In genomic region chr8:104234573-104234972, GRCm38 (mm10) we compare ENCODE assay signal across 11 mouse cellular contexts. TPM values are rescaled to one million over a fixed set of nuclear protein-coding genes. Genes with fewer than 3 reads are reported as not detected.
DNase-seq lines count a peak whose midpoint lies in the region; ATAC-seq and TF ChIP-seq lines count a peak whose summit lies in the region.
"Had no signal": no experiment of that assay in that cellular context is flagged by ENCODE, and none has a peak within 500 bp of the region (broad histone marks: within the 10 kb centered on the region; RNA-seq: fewer than 3 reads in every experiment).

No protein-coding gene starts in this region.

- no peaks in the 10 kb centered on the region for H3K4me1 ChIP-seq in heart, postnatal 0 days (ENCODE audit: control insufficient read depth, insufficient read depth)
- no peaks in the 10 kb centered on the region for H3K4me1 ChIP-seq in hindbrain, embryonic 14.5 days (replicated peaks; ENCODE audit: control insufficient read depth, insufficient read depth, low read length)

- no peak overlapping the region for H3K4me2 ChIP-seq in heart, postnatal 0 days (ENCODE audit: low read depth, low read length)
- H3K4me2 ChIP-seq in hindbrain, embryonic 14.5 days (replicated peaks), result no peak overlapping the region

- no peak overlapping the region for H3K27ac ChIP-seq in heart, postnatal 0 days (ENCODE audit: low read depth)
- no peak overlapping the region for H3K27ac ChIP-seq in hindbrain, embryonic 14.5 days

- peak; percentile 54 for TF ChIP-seq CTCF in heart, postnatal 0 days (IDR thresholded peaks at IDR 0.05; ENCODE audit: low read depth)

- no peak overlapping the region for H3K9ac ChIP-seq in heart, postnatal 0 days (replicated peaks; ENCODE audit: low read depth, low read length)
- no peak overlapping the region for H3K9ac ChIP-seq in hindbrain, embryonic 14.5 days

- H3K36me3 ChIP-seq in heart, postnatal 0 days (replicated peaks; ENCODE audit: control insufficient read depth, insufficient read depth, low read length), result peaks cover 66% of the 10 kb centered on the region
- H3K36me3 ChIP-seq in hindbrain, embryonic 14.5 days (replicated peaks; ENCODE audit: control insufficient read depth, insufficient read depth), result peaks cover 100% of the 10 kb centered on the region

- WGBS in heart, postnatal 0 days, result 48% methylated on average over 6 of the region's 6 CpGs
- WGBS in hindbrain, embryonic 14.5 days, result 44% methylated on average over 6 of the region's 6 CpGs

- TF ChIP-seq EP300 in heart, postnatal 0 days (IDR thresholded peaks at IDR 0.05; ENCODE audit: low read depth), result no peak

- no peak overlapping the region for H3K4me3 ChIP-seq in heart, postnatal 0 days (ENCODE audit: low read depth, low read length)
- H3K4me3 ChIP-seq in hindbrain, embryonic 14.5 days (replicated peaks; ENCODE audit: low read length), result no peak overlapping the region

- DNase-seq in heart, postnatal 0 days (ENCODE audit: low spot score), result no peak
- no peak for DNase-seq in heart, adult 18-20 months
- peak; percentile 21 for DNase-seq in ovary, postnatal 36 days (ENCODE audit: low spot score)
- DNase-seq in ovary, postnatal 10 days (ENCODE audit: low spot score), result no peak
- peak; percentile 40 for DNase-seq in hindbrain, embryonic 14.5 days (ENCODE audit: low spot score)
- DNase-seq in retina, postnatal 1 day, result peak; percentile 35
- DNase-seq in urinary bladder, postnatal 4 days (ENCODE audit: low spot score in 2 of 2), result no peak
- DNase-seq in lung, postnatal 10 days, result no peak

- no peaks in the 10 kb centered on the region for H3K27me3 ChIP-seq in heart, postnatal 0 days (ENCODE audit: control insufficient read depth, insufficient read depth, low read length)
- H3K27me3 ChIP-seq in hindbrain, embryonic 14.5 days (ENCODE audit: control insufficient read depth, insufficient read depth, low read length), result no peaks in the 10 kb centered on the region

- peak; percentile 36; the same call in 1 of the 2 replicates for ATAC-seq in heart, postnatal 0 days (ENCODE audit: insufficient read depth, low read depth)
- no peak for ATAC-seq in hindbrain, embryonic 14.5 days (ENCODE audit: low FRiP score)

- no peaks in the 10 kb centered on the region for H3K9me3 ChIP-seq in heart, postnatal 0 days (replicated peaks; ENCODE audit: control insufficient read depth, low read length)
- H3K9me3 ChIP-seq in hindbrain, embryonic 14.5 days (ENCODE audit: control insufficient read depth, low read length), result no peaks in the 10 kb centered on the region

RNA-seq across cellular contexts. Expression of gene Tk2, which starts 13.8 kb away (rescaled TPM):
- 6.3 and 10.7 TPM in 2 replicates for total RNA-seq in heart, postnatal 0 days (2014; rRNA removed; ENCODE audit: low replicate concordance)
- 7.7 and 9.9 TPM in 2 replicates for polyA plus RNA-seq in heart, postnatal 0 days (2015; fragmentation: Nextera tagmentation; extraction: Ambion mirVana)
- 1 to 10 TPM; 7.2 to 9.5 TPM for total RNA-seq in heart, adult 18-20 months (2021)
- polyA plus RNA-seq in hindbrain, embryonic 14.5 days (2014; fragmentation: Nextera tagmentation; extraction: Ambion mirVana), result 46.6 and 51.8 TPM in 2 replicates

RNA-seq across cellular contexts. Expression of gene Cklf, which starts 16.1 kb away (rescaled TPM):
- total RNA-seq in heart, postnatal 0 days (2014; rRNA removed; ENCODE audit: low replicate concordance), result 1.7 and 11.5 TPM in 2 replicates
- 13.3 and 15.0 TPM in 2 replicates for polyA plus RNA-seq in heart, postnatal 0 days (2015; fragmentation: Nextera tagmentation; extraction: Ambion mirVana)
- total RNA-seq in heart, adult 18-20 months (2021), result 1 to 10 TPM; 2.6 to 4.8 TPM
- 28.6 and 35.1 TPM in 2 replicates for polyA plus RNA-seq in hindbrain, embryonic 14.5 days (2014; fragmentation: Nextera tagmentation; extraction: Ambion mirVana)

RNA-seq across cellular contexts. Expression of gene Cmtm2a, which starts 58.4 kb away (rescaled TPM):
- not detected in 2 replicates for total RNA-seq in heart, postnatal 0 days (2014; rRNA removed; ENCODE audit: low replicate concordance)
- polyA plus RNA-seq in heart, postnatal 0 days (2015; fragmentation: Nextera tagmentation; extraction: Ambion mirVana), result not detected in 2 replicates
- total RNA-seq in heart, adult 18-20 months (2021), result not detected
- not detected in 2 replicates for polyA plus RNA-seq in hindbrain, embryonic 14.5 days (2014; fragmentation: Nextera tagmentation; extraction: Ambion mirVana)
- total RNA-seq: heart, adult 8-10 months; left cerebral cortex, adult 8-10 months; monocyte, adult 5-6 weeks had no signal

Comparison
In these comparisons a context has a peak if more than half of its experiments do, and no peak if none do; other contexts are left out.
1. DNase-seq: peak in ovary, postnatal 36 days (single experiment), hindbrain, embryonic 14.5 days (single experiment) and retina, postnatal 1 day (single experiment); none in heart, postnatal 0 days (single experiment), heart, adult 18-20 months (0 of 2), ovary, postnatal 10 days (single experiment), urinary bladder, postnatal 4 days (0 of 2) and lung, postnatal 10 days (single experiment).